Mouse (Mus musculus): ENCODE results near the gene Auts2.
"Not testable (repeated sequence)": the region's sequence is repeated elsewhere in the genome, so short reads cannot be mapped to it uniquely, and the experiment has no call there.

Auts2 gene

GRCm38 (mm10) chr5:132543118-132544071, at the start of gene Auts2:
Auts2 (minus strand) TSS chr5:132543344.
- DNase-seq = peak; percentile 87

GRCm38 (mm10) chr5:132591721-132592695, 48.9 kb upstream of the Auts2 start:
- DNase-seq = no peak

GRCm38 (mm10) chr5:132579774-132580173, 36.6 kb upstream of the Auts2 start:
- no peak for DNase-seq

- not testable (repeated sequence) for DNase-seq
Observed at GRCm38 (mm10) chr5:132560771-132561170, 17.6 kb upstream of the Auts2 start.

GRCm38 (mm10) chr5:132545761-132546160, 2.6 kb upstream of the Auts2 start:
- DNase-seq = no peak

- peak; percentile 12 for DNase-seq
Observed at GRCm38 (mm10) chr5:132544176-132544995, 1.2 kb upstream of the Auts2 start.

GRCm38 (mm10) chr5:132542381-132543020, 643 bp downstream of the Auts2 start:
- peak; percentile 32 for DNase-seq

GRCm38 (mm10) chr5:132541951-132542350, 1.2 kb downstream of the Auts2 start:
- DNase-seq = peak; percentile 8

GRCm38 (mm10) chr5:132541371-132541931, 1.7 kb downstream of the Auts2 start:
- no peak for DNase-seq

GRCm38 (mm10) chr5:132540841-132541311, 2.3 kb downstream of the Auts2 start:
- no peak for DNase-seq

- DNase-seq = no peak
Observed at GRCm38 (mm10) chr5:132537475-132537874, 5.7 kb downstream of the Auts2 start.

- DNase-seq = no peak
Observed at GRCm38 (mm10) chr5:132526395-132526794, 16.7 kb downstream of the Auts2 start.

GRCm38 (mm10) chr5:132521358-132521873, 21.7 kb downstream of the Auts2 start:
- no peak for DNase-seq

GRCm38 (mm10) chr5:132517879-132518278, 25.3 kb downstream of the Auts2 start:
- DNase-seq = no peak

GRCm38 (mm10) chr5:132514521-132514920, 28.6 kb downstream of the Auts2 start:
- no peak for DNase-seq

GRCm38 (mm10) chr5:132513206-132513605, 29.9 kb downstream of the Auts2 start:
- no peak for DNase-seq

GRCm38 (mm10) chr5:132509464-132509885, 33.7 kb downstream of the Auts2 start:
- DNase-seq = peak; percentile 26

GRCm38 (mm10) chr5:132504893-132505292, 38.3 kb downstream of the Auts2 start:
- no peak for DNase-seq

GRCm38 (mm10) chr5:132503431-132503830, 39.7 kb downstream of the Auts2 start:
- DNase-seq = no peak

- DNase-seq = no peak
Observed at GRCm38 (mm10) chr5:132502036-132502435, 41.1 kb downstream of the Auts2 start.

GRCm38 (mm10) chr5:132500817-132501231, 42.3 kb downstream of the Auts2 start:
- DNase-seq = no peak
